Mouse (Mus musculus): Measurements from ENCODE around the gene Lingo2.
"Not testable (repeated sequence)": the region's sequence is repeated elsewhere in the genome, so short reads cannot be mapped to it uniquely, and the experiment has no call there.

DNA sequence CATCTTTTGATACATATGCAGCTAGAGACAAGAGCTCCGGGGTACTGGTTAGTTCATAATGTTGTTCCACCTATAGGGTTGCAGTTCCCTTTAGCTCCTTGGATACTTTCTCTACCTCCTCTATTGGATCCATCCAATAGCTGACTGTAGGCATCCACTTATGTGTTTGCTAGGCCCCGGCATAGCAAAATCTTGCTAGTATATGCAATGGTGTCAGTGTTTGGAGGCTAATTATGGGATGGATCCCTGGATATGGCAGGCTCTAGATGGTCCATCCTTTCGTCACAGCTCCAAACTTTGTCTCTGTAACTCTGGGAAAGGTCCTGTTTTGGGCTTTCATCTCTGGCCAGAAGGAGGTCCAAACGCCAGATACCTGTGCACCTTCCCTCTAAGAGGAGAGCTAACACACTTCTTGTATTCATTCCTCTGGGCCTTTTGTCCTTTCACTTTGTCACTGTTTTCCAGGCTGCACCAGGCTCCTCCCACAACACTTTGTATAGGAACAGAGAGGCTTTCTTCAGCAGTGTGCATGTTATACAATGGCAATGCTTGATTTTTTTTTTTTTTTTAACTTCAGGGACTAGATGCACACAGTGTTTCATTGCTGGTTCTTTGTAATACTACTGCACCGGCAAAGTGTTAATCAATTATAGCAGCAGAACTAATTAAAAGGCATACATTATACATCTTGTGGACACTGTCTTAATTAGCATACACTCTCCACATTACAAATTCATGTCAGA lies 1262.9 kb downstream of the Lingo2 start:
- TF ChIP-seq CTCF (IDR thresholded peaks at IDR 0.05; ENCODE audit: low read depth, low read length); POLR2A (IDR thresholded peaks at IDR 0.05; ENCODE audit: borderline replicate concordance, low read depth, low read length): not testable (repeated sequence)
